Mouse (Mus musculus) midbrain, embryonic 10.5 days (tissue): Measurements from ENCODE around the gene Iltifb. TPM values are rescaled to one million over a fixed set of nuclear protein-coding genes. Genes with fewer than 3 reads are reported as not detected.
"Not testable (repeated sequence)": the region's sequence is repeated elsewhere in the genome, so short reads cannot be mapped to it uniquely, and the experiment has no call there.

Source experiments
- DNase-seq: peaks from one replicate; pipeline ENCODE4 v3.0.0-alpha.2; 2017; ENCODE audit warnings: low spot score
- H3K27ac ChIP-seq: fragments of 300-500 bp; sonication (generic); replicated peaks from 2 replicates; pipeline ENCODE4 v1.5.1; 2016; ENCODE audit warnings: mild to moderate bottlenecking
- H3K27me3 ChIP-seq: fragments of 300-500 bp; sonication (generic); 2 replicates; pipeline ENCODE4 v1.6.1; 2016; ENCODE audit warnings: low read depth, mild to moderate bottlenecking; ENCODE audit not compliant: poor library complexity, severe bottlenecking
- H3K36me3 ChIP-seq: fragments of 300-500 bp; sonication (generic); 2 replicates; pipeline ENCODE4 v1.6.1; 2016; ENCODE audit warnings: mild to moderate bottlenecking, moderate library complexity
- H3K4me1 ChIP-seq: fragments of 300-500 bp; sonication (generic); 2 replicates; pipeline ENCODE4 v1.6.1; 2016
- H3K4me3 ChIP-seq: fragments of 300-500 bp; sonication (generic); 2 replicates; pipeline ENCODE4 v1.5.1; 2016; ENCODE audit warnings: mild to moderate bottlenecking, moderate library complexity
- H3K9me3 ChIP-seq: fragments of 300-500 bp; sonication (generic); replicated peaks from 2 replicates; pipeline ENCODE4 v1.6.1; 2016; ENCODE audit warnings: mild to moderate bottlenecking
- WGBS: fragments of 180-500 bp; shearing (Covaris S2); methylation state at CpG from one replicate; pipeline ENCODE4 v1.1.7; 2016; 5-methylcytosine and 5-hydroxymethylcytosine counted together
- polyA plus RNA-seq: library from polyadenylated mRNA; unstranded; fragments of >200 nt; fragmentation: Nextera tagmentation; extraction: Ambion mirVana; gene quantifications from 2 replicates; pipeline ENCODE4 v1.2.1, GENCODE M21; 2016

Gene Iltifb
- not detected in 2 replicates for polyA plus RNA-seq

DNA sequence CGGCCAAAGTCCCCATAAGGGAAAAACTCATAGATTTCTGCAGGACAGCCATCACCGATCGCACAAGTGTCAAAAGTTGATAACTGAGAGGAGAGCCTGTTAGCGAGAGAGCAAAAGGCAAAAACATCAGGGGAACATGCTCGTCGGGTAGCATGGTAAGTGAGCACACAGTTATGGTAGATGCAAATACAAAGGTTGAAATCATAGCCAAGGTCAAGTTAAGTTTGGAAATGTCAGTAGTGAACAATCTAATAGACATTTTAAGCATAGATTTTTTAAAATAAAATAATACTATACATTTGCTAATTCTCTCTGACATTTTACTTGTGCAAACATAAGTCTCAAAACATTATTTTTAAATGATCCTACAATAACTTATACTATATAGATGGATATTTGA is at the start of gene Iltifb:
TSS of gene Iltifb (minus strand) at position 101 of the 400 bp plus-strand sequence.
- Histone ChIP-seq H3K9me3 (no peaks in the 10 kb centered on the region), H3K36me3 (no peaks in the 10 kb centered on the region), H3K4me1 (no peaks in the 10 kb centered on the region), H3K27me3 (no peaks in the 10 kb centered on the region), H3K4me3 (no peak within 1 kb of the TSS), H3K27ac (no peak within 1 kb of the TSS)
- WGBS = 96% methylated on average over 6 of the region's 6 CpGs
- DNase-seq = no peak

DNA sequence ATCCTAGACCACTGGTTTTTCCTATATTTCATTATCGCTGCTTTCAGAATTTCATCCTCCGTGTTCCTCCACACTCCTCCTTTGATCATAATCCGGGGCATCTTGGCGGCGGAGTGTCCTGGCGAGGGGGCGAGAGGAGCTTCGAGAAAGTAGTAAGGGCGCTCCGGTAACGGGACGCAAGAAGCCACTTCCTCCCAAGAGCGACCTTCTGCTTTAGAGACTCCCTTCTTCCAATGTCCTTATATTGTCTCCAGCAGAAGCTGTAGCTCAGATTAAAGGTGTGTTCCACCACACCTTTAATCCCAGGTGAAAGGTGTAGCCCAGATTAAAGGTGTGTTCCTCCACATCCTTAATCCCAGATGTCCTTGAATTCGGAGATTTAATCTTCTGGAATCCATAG is 48.3 kb upstream of the Iltifb start, which contains the start of gene Gm9046:
TSS of gene Gm9046 (minus strand) at position 101 of the 400 bp plus-strand sequence.
- not testable (repeated sequence) for H3K9me3 ChIP-seq, H3K36me3 ChIP-seq, DNase-seq, H3K27me3 ChIP-seq, H3K4me1 ChIP-seq, H3K4me3 ChIP-seq, H3K27ac ChIP-seq
- WGBS = no CpG with 5 or more reads among the region's 14 CpGs

DNA sequence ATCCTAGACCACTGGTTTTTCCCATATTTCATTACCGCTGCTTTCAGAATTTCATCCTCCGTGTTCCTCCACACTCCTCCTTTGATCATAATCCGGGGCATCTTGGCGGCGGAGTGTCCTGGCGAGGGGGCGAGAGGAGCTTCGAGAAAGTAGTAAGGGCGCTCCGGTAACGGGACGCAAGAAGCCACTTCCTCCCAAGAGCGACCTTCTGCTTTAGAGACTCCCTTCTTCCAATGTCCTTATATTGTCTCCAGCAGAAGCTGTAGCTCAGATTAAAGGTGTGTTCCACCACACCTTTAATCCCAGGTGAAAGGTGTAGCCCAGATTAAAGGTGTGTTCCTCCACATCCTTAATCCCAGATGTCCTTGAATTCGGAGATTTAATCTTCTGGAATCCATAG is 42.9 kb upstream of the Iltifb start, which contains the start of gene Gm9045:
TSS of gene Gm9045 (minus strand) at position 101 of the 400 bp plus-strand sequence.
- H3K27ac ChIP-seq, H3K27me3 ChIP-seq, H3K9me3 ChIP-seq, DNase-seq, H3K36me3 ChIP-seq, H3K4me3 ChIP-seq, H3K4me1 ChIP-seq: not testable (repeated sequence)
- no CpG with 5 or more reads among the region's 14 CpGs for WGBS

DNA sequence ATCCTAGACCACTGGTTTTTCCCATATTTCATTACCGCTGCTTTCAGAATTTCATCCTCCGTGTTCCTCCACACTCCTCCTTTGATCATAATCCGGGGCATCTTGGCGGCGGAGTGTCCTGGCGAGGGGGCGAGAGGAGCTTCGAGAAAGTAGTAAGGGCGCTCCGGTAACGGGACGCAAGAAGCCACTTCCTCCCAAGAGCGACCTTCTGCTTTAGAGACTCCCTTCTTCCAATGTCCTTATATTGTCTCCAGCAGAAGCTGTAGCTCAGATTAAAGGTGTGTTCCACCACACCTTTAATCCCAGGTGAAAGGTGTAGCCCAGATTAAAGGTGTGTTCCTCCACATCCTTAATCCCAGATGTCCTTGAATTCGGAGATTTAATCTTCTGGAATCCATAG is 37.5 kb upstream of the Iltifb start, which contains the start of gene Gm9044:
TSS of gene Gm9044 (minus strand) at position 101 of the 400 bp plus-strand sequence.
- WGBS = no CpG with 5 or more reads among the region's 14 CpGs
- not testable (repeated sequence) for DNase-seq, H3K4me1 ChIP-seq

DNA sequence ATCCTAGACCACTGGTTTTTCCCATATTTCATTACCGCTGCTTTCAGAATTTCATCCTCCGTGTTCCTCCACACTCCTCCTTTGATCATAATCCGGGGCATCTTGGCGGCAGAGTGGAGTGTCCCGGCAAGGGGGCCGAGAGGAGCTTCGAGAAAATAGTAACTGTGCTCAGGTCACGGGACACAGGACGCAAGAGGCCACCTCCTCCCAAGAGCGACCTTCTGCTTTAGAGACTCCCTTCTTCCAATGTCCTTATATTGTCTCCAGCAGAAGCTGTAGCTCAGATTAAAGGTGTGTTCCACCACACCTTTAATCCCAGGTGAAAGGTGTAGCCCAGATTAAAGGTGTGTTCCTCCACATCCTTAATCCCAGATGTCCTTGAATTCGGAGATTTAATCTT is 32.0 kb upstream of the Iltifb start, which contains the start of gene Gm9040:
TSS of gene Gm9040 (minus strand) at position 101 of the 400 bp plus-strand sequence.
- no CpG with 5 or more reads among the region's 11 CpGs for WGBS
- H3K27me3 ChIP-seq, H3K4me3 ChIP-seq, H3K27ac ChIP-seq, H3K9me3 ChIP-seq, DNase-seq, H3K4me1 ChIP-seq, H3K36me3 ChIP-seq: not testable (repeated sequence)

More for the DNA sequence above, 37.5 kb upstream of the Iltifb start, which contains the start of gene Gm9044:
- not testable (repeated sequence) for H3K27me3 ChIP-seq, H3K9me3 ChIP-seq, H3K27ac ChIP-seq, H3K36me3 ChIP-seq, H3K4me3 ChIP-seq

DNA sequence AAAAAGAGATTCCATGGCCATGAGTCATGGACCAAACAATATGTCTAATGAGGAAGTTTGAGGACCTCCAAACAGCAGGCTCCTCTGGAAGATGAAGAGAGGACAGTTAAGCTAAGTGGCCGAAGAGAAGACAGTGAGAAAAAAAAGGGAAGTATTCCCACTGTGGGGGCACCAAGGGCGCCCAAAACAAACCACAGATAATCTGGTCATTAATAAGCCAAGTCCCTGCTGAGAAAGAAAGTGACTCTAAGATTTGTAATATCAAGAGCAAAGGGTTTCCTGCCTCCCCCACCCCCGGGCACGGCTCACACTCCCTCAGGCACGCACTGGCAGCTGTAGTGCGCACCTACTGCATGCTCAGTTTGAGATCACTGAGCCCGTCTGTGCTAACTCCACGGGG is 24.2 kb upstream of the Iltifb start:
- WGBS = 87% methylated on average over 8 of the region's 8 CpGs

DNA sequence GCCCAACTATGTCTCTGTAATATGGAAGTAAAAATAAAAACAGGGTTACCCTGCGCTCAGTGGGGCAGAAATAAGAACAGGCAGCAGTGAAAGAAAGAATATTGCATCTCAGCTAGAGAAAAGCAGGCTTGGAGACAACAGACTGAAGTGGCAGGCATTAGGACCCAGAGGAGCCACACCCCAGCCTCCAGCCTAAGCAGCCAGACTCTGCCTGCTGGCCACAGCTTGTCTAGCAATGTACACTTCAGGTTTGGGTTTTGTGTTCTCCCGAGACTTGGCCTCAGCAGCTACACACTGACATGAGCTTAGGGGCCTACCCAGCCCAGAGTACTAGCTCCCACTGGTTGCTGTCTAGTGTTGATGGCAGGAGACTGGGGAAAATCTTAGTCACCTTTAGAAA is 7.3 kb upstream of the Iltifb start:
- H3K4me1 ChIP-seq, H3K4me3 ChIP-seq, DNase-seq, H3K27me3 ChIP-seq, H3K9me3 ChIP-seq, H3K36me3 ChIP-seq, H3K27ac ChIP-seq: not testable (repeated sequence)
- WGBS = 38% methylated on average over 2 of the region's 2 CpGs

More for the DNA sequence above, 24.2 kb upstream of the Iltifb start:
- no peak for DNase-seq
- Histone ChIP-seq H3K4me3 (no peak overlapping the region), H3K27me3 (no peaks in the 10 kb centered on the region), H3K36me3 (no peaks in the 10 kb centered on the region), H3K27ac (no peak overlapping the region), H3K4me1 (no peaks in the 10 kb centered on the region), H3K9me3 (no peaks in the 10 kb centered on the region)

DNA sequence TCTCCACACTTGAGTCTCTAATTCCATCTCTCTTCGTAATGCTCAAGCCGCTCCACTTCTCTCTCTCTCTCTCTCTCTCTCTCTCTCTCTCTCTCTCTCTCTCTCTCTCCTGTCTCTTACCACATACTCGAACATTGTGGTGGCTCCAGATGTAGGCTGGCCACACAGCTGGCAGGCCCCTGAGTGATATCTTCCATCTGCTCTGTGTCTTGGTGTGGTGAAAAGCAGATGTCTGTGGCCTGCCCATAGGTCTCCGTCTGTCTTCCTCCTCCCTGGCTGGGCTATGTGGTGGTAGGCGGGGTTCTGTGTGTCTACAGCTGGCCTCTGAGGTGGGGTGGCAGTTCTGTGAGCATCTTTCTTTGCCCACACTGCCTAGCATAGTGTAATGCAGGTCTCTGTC is 11.8 kb downstream of the Iltifb start:
- WGBS = 100% methylated on average over 2 of the region's 5 CpGs
- not testable (repeated sequence) for H3K4me3 ChIP-seq, H3K27ac ChIP-seq, H3K36me3 ChIP-seq, H3K9me3 ChIP-seq, H3K4me1 ChIP-seq, DNase-seq, H3K27me3 ChIP-seq

DNA sequence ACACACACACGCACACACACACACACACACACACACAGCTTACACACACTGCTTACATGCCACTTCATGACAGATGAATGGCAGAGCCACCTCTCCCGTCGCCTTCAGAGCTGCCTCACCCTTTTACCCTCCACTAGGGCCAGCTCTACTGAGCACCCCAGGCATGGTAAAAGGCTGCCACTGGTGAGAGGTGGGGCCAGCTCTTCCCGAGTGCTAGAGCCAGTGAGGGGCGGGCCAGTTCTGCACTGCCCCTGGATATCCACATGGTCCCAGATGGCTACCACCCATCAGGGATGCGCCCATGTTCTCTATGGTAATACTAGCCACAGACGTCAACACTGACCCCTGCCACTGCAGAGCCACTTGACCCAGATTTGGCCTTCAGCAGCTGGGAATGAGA is 12.3 kb downstream of the Iltifb start:
- not testable (repeated sequence) for H3K27ac ChIP-seq, H3K36me3 ChIP-seq, H3K4me3 ChIP-seq, H3K27me3 ChIP-seq, H3K4me1 ChIP-seq, H3K9me3 ChIP-seq, DNase-seq
- WGBS = 82% methylated on average over 7 of the region's 7 CpGs

DNA sequence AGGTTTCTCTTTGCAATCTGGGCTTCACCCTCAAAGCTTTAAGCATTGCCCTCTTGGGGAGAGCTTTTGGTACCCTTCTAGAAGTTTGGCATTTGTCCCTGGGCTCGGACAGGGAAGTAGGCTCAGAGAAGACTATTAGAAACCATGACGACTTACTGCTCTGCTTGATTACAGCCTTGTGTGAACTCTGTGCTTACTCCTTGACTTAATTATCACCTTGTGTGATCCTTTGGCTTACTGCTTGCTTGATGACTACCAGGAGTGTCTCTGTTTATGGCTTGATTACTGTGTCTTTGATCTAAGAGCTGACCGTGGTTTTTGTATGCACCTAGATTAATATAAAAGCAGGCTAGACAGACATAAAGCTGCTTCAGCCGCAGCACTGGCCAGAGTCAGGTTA is 16.8 kb downstream of the Iltifb start:
- H3K27me3 ChIP-seq, H3K9me3 ChIP-seq, H3K27ac ChIP-seq, H3K4me1 ChIP-seq, DNase-seq, H3K4me3 ChIP-seq, H3K36me3 ChIP-seq: not testable (repeated sequence)
- WGBS = no CpG with 5 or more reads among the region's 4 CpGs

DNA sequence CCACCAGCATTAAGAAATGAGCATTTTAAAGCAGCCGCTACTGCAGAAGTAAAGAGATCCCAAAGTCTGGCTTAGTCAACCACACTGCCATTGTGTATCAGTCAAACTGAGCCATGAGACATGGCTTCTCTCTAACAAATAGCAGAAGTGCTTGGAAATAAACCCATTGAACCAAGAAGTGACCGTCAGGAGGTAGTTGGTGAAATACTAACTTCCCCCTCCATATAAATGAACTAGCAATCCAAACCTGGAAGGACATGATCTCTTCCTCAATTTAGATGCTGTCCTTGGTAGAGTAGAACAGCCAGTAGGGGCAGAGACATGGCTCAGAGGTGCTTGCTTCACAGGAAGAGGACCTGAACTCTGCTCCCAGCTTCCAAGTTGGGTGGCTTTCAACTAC is 23.4 kb downstream of the Iltifb start:
- not testable (repeated sequence) for DNase-seq, H3K9me3 ChIP-seq, H3K27me3 ChIP-seq, H3K27ac ChIP-seq, H3K4me1 ChIP-seq, H3K36me3 ChIP-seq, H3K4me3 ChIP-seq
- no CpG with 5 or more reads among the region's 2 CpGs for WGBS

DNA sequence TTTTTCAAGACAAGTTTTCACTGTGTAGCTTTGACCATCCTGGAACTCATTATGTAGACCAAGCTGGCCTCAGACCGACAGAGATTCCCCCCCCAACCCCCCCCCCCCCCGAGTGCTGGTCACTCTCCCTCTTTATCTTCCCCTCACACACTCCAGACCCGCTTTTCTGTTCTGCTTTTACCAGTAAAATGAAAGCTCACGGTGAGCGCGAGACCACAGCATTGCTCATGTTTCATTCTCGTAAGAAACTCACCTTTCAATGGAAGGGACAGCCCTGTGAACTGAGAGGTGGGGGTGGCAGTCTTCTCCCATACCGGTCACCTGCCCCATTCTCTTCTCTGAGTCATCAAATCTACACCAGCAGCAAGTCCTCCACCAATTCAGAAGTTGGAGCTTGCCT is 26.0 kb downstream of the Iltifb start:
- H3K36me3 ChIP-seq, H3K27ac ChIP-seq, H3K9me3 ChIP-seq, DNase-seq, H3K4me3 ChIP-seq, H3K27me3 ChIP-seq, H3K4me1 ChIP-seq: not testable (repeated sequence)
- 100% methylated on average over 1 of the region's 8 CpGs for WGBS

DNA sequence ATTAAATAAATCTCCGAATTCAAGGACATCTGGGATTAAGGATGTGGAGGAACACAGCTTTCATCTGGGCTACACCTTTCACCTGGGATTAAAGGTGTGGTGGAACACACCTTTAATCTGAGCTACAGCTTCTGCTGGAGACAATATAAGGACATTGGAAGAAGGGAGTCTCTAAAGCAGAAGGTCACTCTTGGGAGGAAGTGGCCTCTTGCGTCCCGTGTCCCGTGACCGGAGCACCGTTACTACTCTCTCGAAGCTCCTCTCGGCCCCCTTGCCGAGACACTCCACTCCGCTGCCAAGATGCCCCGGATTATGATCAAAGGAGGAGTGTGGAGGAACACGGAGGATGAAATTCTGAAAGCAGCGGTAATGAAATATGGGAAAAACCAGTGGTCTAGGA is 36.5 kb downstream of the Iltifb start, which contains the start of gene Gm32802:
TSS of gene Gm32802 (plus strand) at position 301 of the 400 bp plus-strand sequence.
- H3K27me3 ChIP-seq, H3K4me3 ChIP-seq, H3K9me3 ChIP-seq, DNase-seq, H3K27ac ChIP-seq, H3K4me1 ChIP-seq, H3K36me3 ChIP-seq: not testable (repeated sequence)
- no CpG with 5 or more reads among the region's 13 CpGs for WGBS

DNA sequence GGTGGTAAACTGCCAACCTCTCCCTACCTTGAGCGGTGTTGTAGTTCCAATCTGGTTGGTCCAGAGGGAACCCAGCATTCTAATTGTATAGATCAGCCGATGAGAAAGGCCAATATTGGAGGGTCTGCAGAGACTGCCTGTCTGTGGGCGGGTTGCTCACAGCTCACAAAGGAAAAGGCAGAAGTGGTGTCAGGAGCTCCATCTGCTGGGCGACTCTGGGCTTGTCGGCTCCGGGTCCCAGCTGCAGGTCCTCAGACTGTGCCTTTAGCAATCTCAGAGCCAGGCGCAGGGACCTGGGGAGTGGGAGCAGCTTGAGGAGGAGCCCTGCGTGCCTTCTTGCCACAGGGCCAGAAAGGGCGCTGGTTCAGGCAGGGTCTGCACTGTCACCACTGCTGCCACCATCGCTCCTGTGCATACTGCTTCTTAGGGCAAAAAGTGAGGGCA is 44.0 kb downstream of the Iltifb start:
- no peaks in the 10 kb centered on the region for H3K36me3 ChIP-seq
- no peak overlapping the region for H3K4me3 ChIP-seq
- H3K27me3 ChIP-seq = no peaks in the 10 kb centered on the region
- no peak overlapping the region for H3K27ac ChIP-seq
- peaks cover 2% of the 10 kb centered on the region; the same call in 1 of the 2 replicates for H3K4me1 ChIP-seq
- peak; percentile 64 for DNase-seq
- WGBS = 53% methylated on average over 10 of the region's 10 CpGs
- no peaks in the 10 kb centered on the region for H3K9me3 ChIP-seq
